Mouse (Mus musculus): ENCODE data around the gene Axin1.
"Not testable (repeated sequence)": the region's sequence is repeated elsewhere in the genome, so short reads cannot be mapped to it uniquely, and the experiment has no call there.

The Axin1 gene

DNA sequence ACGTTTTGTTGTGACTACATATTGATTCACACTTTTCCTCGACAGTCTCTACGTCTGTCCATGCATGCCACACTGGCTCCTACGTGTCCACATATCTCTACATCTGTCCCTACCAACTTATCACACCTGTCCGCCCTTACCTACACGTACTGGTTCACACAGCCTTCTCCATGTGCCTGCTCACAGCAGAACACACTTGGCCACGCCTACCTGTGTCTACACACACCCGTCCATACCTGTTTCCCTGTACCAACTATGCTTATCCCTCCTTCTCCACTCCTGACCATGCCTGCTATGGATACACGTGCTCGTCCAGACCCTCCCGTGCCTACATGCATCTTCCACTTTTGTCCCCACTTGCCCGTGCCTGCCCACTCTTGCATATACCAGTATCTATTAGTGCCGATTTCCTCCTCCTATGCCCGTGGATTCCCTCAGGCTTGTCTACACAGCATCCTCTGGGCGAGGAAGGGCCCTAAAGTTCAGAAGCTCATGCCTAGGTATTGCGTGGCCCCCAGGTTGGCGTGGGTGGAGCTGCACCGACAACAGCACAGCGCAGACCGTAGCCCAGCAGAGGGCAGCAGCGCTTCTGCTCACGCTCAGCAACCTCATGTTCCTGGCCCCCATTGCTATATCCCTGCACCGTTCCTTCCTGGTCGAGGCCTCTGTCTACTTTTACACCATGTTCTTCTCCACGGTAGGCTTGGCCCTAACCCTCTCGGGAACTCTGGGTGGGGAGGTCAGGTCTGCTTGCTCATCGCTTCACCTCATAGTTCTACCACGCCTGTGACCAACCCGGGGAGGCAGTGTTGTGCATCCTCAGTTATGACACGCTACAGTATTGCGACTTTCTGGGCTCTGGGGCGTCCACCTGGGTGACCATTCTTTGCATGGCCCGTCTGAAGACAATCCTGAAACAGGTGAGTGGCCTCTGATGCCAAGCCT lies 18.4 kb upstream of the Axin1 start:
- no peak for DNase-seq (ENCODE audit: low spot score)

DNA sequence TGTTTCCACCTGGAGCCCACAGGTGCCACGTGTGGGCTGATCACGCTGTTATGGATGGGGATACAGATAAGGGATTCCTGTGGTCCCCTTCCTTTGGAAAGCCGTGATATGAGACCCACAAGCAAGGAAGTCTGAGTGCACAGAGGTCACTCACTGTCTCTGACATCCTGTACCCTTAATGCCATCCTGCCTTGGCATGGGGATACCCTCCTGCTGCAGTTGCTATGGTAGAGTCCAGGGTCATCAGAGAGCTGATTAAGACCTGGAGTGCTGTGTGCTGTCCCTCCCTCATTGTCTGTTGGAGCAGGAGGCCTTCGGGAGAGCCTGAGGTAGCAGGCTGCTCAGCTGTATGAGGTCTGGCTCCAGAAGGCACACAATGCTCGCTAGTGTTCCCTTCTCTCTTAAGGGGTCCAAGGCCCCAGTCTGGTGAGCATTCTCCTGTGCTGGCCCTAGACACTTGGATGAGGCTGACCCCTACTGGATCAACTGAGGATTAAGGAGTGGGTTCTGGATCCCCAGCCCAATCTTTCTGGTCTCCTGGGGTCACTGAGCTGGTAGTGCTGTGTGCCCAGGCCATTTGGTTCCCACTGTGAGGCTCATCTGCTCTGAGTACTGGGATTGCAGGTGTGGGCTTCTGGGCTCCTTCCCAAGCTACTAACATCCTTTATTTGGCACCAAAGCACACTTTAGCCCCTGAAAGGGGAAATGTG lies 15.9 kb upstream of the Axin1 start:
- DNase-seq (ENCODE audit: low spot score): no peak

DNA sequence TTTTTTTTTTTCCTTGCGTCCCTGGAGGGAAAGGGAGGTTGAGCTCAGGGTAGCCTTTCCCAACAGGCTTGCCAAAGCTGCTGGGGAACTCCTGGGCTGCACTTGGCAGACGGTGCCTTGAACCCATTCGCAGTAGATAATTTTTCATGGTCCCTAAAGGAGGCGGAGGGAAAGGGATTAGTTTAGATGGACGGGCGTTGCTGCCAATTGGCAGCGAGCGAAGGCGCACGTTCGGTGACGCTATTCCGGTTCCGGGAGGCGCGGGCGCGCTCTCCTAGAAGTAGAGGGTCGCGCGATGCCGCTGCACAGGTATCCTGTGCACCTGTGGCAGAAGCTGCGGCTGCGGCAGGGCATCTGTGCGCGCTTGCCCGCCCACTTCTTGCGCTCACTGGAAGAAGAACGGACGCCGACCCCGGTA lies 15.2 kb upstream of the Axin1 start, which contains the start of gene Mrpl28:
Mrpl28 (plus strand) TSS at position 234 of the 418 bp plus-strand sequence.
- peak; percentile 72 for DNase-seq (ENCODE audit: low spot score)

DNA sequence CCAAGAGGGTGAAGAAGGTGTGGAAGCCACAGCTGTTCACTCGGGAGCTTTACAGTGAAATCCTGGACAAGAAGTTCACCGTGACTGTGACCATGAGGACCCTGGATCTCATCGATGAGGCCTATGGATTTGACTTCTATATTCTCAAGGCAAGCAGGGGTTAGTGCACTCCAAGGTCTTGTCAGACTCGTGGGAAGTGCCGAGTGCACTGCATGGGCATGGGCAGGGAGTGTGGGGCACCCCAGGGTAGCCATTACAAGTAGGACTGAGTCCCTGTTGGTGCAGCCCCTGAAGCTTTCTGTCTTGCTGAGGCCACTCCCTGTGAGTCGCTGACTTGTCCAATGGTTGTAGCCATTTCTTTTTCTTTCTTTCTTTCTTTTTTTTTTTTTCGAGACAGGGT lies 13.9 kb upstream of the Axin1 start:
- DNase-seq (ENCODE audit: low spot score): no peak

DNA sequence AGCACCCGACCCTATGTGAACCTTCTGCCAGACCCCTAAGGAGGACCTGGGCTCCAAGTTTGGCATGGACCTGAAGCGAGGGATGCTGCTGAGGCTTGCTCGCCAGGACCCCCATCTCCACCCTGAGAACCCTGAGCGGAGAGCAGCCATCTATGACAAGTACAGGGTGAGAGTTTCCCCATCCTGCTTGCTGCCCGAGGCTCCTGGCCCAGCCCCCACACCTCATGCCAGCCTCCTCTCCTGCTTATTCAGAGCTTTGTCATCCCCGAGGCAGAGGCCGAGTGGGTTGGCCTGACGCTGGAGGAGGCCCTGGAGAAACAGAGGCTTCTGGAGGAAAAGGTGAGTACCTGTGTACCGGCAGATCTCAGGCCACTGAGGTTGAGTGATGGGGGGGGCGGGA lies 13.3 kb upstream of the Axin1 start:
- DNase-seq (ENCODE audit: low spot score): no peak

DNA sequence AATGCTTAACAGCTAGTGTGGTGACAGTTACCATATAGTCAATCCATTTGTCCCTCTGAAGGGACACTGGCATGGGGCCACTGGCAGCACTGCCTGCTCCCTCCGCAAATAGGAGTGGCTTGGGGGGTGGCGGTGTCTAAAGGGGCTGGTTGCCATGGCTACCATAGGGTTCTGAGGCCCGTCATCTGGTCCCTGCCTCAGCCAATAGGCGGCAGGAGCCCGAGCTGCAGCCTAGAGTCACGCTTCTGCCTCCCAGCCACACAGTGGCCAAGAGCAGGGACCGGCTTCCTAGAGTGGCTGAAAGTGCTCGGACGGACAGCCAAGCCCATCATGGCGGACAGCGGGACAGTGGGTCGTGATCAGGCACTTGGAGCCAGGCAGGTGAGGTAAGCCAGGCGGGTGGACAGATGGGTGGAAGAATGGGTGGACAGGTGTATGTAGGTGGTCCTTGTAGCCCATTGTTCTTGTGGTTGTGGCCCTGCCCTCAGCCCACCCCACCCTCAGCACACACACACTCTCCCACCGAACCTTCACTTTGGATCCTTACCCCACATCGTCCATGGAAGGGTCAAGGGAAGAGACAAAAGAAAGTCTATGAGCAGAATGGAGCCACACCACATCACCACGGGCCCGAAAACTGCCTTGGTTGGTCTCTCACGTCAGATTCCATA lies 7.3 kb upstream of the Axin1 start:
- DNase-seq (ENCODE audit: low spot score): no peak

DNA sequence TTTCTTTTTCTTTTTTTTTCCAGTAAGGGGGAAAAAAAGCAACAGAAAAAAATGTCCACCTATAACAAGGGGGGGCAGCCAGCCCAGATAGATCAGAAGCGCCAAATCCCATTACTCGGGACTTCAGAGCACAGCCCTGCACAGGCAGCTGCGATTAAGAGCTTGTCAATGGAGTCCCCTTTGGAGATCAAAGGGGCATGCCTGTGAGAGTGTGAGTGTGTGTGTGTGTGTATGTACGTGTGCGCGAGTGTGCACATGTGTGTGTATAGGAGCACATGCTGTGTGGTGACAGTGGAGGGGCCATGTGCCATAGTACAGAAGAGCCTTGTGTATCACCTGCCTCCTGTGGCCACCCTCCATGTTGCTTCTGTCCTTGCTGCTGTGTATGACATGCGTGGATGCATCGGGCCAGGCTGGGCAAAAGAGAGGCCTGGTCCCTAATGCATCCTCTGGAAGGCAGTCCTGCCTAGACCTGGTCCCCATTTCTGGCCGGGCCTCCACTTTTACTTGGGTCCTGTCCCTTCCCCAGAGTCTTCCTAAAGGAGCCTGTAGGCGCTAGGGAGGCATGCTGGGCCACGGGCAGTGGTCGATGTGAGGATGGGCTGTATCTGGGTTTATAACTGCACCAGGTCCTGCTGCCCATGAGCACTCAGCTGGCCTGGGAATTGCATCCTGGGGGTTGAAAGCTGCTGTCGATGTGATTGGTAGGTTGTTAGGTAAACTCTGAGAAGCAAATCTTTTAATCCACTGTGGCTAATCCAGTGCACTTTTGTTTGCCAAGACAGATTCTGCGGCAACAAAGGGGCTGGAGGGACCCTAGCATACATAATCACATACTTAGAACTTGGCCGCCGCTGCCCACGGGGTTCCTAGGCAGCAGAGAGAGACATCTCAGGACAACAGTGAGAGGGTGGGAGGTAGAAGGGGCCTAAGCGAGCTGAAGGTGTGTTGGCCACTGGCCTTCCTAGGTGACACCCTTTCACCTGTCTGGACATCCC lies 6.3 kb upstream of the Axin1 start:
- DNase-seq (ENCODE audit: low spot score): no peak

DNA sequence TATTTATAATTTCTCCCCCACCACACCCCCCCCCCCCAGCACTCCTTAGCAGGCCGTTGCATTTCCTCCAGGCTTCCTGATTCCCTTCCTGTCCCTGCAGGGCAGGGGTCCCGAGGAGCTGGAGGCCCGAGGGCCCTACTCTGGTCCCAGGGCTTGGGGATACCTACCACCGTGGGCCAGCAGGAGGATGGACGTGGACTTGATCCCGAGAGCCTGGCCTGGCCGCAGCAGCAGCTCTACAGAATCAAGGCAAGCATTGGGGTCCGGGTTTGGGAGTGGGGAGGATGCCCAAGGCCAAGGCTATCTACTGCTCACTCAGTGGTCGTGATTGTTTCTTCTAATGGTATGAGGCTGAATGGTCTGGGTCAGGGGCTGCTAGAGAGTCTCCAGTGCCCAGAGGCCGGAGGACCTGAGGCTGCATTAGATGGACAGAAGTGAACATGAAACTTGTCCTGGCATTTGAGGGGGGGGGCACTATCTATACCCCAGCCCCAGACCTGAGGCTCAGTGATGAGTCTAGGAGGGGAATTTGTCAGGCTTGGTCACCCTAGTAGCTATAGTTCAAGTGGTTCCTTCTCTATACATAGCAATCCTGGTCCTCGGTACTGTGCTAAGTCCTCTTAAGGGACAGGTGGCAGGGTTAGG lies 1.3 kb upstream of the Axin1 start:
- DNase-seq (ENCODE audit: low spot score): no peak

DNA sequence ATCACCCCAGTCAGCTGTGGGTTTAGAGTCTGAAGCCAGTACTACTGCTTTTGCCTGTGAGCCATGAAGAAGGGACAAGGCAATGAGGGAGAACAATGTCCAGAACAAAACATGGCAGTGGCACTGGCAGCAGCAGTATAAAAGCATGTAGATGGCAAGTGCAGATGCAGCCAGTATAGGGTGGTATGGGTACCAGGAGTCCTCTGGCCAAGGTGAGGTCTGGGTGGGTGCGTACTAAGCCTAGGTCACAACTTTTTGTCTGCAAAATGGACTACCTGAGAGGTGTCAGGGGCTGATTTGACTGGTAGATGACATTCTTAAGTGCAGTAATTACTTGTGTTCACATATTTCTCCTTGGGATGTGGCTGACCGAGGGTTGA lies 747 bp upstream of the Axin1 start:
- DNase-seq (ENCODE audit: low spot score): no peak

DNA sequence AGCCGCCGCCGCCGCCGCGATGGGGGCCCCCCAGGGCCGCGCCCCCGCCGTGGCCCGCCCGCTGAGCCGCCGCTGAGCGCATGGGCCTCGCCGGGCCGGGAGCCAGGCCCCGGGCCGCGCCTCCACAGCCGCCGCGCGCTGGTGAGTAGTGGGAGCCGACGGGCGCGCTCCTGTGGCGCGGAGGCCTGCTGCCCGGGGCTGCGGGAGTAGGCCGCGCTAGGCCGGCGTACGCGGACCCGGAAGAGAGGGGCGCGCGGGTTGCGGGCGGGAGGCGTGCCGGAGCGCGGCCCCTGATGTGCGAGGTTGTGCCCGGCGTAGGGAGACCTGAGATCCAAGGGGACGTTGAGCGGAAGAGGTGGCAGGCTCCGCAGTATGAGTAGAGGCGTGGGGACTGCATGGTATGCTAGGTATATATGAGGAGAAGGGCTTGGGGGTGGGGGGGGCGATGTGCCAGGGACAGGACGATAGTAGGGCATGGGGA lies 453 bp downstream of the Axin1 start:
- no peak for DNase-seq (ENCODE audit: low spot score)

DNA sequence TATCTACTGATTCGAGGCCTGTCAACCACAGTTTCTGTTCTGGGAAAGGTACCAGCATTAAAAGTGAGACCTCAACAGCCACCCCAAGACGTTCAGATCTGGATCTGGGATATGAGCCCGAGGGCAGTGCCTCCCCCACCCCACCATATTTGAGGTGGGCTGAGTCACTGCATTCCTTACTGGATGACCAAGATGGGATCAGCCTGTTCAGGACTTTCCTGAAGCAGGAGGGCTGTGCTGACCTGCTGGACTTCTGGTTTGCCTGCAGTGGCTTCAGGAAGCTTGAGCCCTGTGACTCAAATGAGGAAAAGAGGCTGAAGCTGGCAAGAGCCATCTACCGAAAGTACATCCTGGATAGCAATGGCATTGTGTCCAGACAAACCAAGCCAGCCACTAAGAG lies 4.3 kb downstream of the Axin1 start:
- no peak for DNase-seq (ENCODE audit: low spot score)

DNA sequence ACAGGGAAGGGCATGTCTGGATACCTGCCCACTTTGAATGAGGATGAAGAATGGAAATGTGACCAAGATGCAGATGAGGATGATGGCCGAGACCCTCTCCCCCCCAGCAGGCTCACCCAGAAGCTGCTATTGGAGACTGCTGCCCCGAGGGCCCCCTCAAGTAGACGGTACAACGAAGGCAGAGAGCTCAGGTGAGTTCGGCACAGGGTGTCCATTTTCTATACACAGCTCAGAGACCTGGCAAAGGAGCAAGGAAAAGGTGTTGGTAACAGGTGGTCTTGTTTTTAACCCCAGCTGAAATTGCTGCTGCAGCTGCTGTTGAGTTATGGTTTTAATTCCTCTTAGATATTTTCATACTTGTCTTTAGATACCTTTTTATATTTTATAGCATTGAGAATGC lies 4.9 kb downstream of the Axin1 start:
- DNase-seq (ENCODE audit: low spot score): no peak

DNA sequence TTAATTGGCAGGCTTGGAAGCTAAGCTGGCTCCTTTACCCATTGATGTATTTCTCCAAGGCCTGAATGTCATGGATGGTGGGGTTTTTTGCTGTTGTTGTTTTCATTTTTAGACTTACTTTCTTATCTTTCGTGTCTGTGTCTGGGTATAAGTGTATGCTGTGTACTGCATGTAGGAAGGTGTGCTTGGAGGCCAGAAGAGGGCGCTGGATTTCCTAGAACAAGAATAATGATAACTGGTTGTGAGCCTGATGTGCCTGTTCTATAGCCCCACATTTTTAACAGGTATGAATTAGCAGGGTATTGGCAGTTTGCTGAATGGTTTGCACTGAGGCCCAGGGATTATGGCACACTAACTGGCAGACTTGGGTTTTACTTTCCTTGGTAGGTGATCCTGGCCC lies 10.6 kb downstream of the Axin1 start:
- DNase-seq (ENCODE audit: low spot score): no peak

DNA sequence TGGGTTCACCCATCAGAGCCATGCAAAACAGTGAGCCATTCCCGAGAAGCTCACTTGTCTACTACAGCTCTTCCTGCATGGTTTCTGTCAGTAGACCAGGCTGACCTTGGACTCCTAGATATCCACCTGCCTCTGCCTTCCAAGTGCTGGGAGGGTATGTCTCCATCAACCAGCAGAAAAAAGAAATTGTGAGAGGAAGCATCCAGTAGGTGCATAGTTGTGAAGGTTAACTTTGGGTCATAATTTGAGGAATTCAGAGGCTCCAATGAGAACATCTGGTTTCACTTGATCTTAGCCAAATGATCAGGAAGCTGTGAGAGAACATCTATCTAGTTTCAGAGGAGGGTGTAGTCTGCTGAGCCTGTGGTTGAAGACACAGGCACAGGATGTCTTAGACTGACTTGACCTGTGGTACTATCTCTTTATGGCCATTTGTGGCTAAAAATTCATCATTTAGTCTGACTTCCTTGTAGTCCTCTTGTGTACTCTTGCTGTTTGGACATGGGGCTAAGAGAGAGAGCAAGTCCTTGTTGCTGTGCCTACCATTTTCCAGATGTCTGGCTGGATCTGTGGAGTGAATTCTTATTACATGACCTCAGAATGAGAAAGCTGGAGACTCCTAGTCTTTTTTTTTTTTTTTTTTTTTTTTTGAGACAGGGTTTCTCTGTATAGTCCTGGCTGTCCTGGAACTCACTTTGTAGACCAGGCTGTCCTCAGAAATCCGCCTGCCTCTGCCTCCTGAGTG lies 13.6 kb downstream of the Axin1 start:
- DNase-seq (ENCODE audit: low spot score): no peak

DNA sequence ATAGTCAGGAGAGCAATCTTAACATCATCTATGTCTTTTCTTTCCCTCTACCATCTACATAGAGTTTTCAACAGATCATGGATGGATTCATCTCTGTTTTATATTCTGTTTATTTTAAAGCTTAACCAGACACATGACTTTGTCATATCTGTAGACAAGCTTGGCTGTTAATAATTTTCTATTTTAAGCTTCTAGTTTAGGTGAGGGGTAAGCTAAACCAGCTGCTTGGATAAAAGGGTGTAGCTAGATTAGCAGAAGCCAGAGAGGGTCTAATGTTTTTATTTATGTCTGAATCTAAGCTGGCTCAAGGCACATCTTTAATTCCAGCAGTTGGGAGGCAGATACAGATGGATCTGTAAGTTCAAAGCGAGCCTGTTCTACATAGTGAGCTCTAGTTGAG lies 24.2 kb downstream of the Axin1 start:
- no peak for DNase-seq (ENCODE audit: low spot score)

DNA sequence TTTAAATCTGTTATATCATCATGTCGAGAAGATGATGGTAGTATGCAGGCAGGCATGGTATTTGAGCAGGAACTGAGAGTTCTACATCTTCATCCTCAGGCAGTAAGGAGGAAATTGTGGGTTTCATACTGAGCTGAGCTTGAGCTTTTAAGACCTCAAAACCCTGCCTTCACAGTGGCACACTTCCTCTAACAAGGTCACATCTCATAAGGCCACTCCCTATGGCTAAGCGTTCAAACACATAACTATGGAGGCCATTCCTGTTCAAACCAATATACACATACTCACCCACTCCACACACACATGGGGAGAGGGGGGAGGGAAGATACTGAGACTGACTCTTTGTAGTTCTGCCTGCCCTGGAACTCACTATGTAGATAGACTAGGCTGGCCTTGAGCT lies 29.6 kb downstream of the Axin1 start:
- no peak for DNase-seq (ENCODE audit: low spot score)

DNA sequence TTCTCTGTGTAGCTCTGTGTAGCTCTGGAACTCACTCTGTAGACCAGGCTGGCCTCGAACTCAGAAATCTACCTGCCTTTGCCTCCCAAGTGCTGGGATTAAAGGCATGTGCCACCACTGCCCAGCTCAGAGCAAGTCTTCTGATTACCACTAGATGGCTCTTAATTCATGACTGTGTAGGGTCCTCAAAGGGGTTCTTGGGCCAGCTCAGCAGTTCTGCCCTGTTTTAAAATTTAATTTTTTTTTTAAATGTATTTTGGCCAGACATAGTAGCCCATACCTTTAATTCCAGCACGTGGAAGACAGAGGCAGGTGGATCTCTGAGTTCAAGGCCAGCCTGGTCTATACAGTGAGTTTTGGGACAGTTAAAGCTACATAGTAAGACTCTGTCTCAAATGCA lies 36.8 kb downstream of the Axin1 start:
- not testable (repeated sequence) for DNase-seq (ENCODE audit: low spot score)

DNA sequence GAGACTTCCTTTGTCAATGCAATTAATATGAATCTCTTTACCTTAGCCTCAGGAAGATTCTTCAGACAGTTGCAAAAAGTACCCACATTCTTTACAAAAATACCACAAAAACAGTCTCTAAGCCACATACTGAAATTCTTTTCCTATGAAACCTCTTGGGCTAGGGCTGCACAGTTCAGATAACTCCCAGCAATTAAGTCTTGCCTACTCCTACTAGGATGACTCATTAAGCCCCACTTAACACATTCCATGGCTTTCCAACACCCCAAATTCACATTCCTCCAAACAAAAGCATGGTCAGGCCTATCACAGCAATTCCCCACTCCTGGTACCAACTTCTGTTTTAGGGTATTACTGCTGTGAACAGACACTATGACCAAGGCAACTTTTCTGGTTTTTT lies 40.1 kb downstream of the Axin1 start:
- no peak for DNase-seq (ENCODE audit: low spot score)

DNA sequence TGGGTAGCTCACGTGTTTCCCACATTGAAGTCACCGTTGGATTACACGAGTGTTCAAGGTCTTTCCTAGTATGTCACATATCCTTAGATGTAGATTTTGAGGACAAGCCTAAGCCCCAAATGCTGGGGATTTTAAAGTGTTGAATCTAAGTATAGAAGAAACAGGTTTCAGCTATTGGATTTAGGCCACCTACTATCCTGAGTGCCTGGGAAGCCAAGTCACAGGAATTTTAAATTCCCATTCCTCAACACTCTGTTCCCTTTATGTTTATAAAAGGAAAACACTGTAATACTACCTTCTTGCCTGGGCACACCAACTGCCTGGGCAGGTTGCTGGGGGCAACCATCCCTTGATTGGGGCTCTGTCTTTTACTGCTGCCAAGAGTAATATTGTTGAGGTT lies 42.7 kb downstream of the Axin1 start:
- no peak for DNase-seq (ENCODE audit: low spot score)

DNA sequence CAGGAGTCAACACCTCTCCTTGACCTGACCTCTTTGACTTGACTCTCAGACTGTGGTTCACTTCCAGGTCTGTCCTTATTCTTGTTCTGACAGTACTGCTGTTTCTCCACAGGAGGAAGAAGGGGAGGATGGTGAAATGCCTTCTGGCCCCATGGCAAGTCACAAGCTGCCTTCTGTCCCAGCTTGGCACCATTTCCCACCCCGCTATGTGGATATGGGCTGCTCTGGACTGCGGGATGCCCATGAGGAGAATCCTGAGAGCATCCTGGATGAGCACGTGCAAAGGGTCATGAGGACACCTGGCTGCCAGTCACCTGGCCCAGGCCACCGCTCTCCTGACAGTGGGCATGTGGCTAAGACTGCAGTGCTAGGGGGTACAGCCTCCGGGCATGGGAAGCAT lies 49.1 kb downstream of the Axin1 start:
- DNase-seq (ENCODE audit: low spot score): no peak

Measured in urinary bladder, postnatal 10 days (tissue).